Mouse (Mus musculus): ENCODE measurements around the gene Smarca4. TPM values are rescaled to one million over a fixed set of nuclear protein-coding genes. Genes with fewer than 3 reads are reported as not detected.

The Smarca4 gene
- total RNA-seq, 4 experiments from 2014 or later, result 96.5 to 108 (median 103) TPM

- DNase-seq (ENCODE audit: low spot score in 2 of 2), result no peak
These were observed 14.9 kb upstream of the Smarca4 start for GRCm38 (mm10) chr9:21601073-21601472.

DNA sequence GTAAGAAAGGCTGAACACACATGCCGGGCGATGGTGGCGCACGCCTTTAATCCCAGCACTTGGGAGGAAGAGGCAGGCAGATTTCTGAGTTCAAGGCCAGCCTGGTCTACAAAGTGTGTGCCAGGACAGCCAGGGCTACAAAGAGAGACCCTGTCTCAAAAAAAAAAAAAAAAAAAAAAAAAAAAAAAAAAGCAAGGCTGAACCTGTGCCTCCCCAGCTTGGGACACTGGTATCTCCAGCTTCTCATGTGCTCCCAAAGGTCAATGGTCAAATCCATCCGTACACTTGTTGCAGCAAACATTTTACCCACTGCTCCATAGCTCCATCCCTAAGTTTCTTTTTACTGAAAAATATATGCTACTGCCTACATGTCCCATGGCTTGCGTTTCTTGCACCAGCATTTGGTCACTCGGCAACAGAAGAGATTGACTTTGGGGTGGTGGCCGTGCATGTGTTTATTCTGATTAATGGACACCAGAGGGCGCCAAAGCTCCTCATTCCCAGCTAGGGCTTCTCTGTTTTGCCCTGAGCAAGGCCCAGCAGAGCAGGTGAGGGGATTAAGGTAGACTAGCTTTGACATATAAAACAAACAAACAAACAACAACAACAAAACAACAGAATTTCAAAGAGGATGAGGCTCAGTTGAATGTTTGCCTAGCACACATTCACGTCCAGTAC, 14.1 kb upstream of the Smarca4 start:
- DNase-seq (ENCODE audit: low spot score in 2 of 2), result peak in 1 of 2 experiments; percentile 72

DNA sequence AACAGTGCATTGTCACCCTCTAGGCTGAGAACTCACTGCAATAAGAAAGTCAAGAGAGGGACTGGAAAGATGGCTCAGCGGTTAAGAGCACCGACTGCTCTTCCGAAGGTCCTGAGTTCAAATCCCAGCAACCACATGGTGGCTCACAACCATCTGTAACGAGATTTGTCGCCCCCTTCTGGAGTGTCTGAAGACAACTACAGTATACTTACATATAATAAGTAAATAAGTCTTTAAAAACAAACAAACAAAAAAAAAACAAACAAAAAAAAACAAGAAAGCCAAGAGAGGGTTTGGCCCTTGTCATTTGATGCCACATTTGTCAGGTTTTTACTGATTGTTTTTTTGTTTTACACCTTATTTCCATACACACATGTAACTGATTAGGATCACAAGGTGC, 11.8 kb upstream of the Smarca4 start:
- DNase-seq (ENCODE audit: low spot score in 2 of 2), result no peak

GRCm38 (mm10) chr9:21605865-21606264, 10.1 kb upstream of the Smarca4 start:
- no peak for DNase-seq (ENCODE audit: low spot score in 2 of 2)

- no peak for DNase-seq (ENCODE audit: low spot score in 2 of 2)
These were observed 9.3 kb upstream of the Smarca4 start for GRCm38 (mm10) chr9:21606648-21607047.

GRCm38 (mm10) chr9:21609861-21610260, 6.1 kb upstream of the Smarca4 start:
- DNase-seq (ENCODE audit: low spot score in 2 of 2), result no peak

DNA sequence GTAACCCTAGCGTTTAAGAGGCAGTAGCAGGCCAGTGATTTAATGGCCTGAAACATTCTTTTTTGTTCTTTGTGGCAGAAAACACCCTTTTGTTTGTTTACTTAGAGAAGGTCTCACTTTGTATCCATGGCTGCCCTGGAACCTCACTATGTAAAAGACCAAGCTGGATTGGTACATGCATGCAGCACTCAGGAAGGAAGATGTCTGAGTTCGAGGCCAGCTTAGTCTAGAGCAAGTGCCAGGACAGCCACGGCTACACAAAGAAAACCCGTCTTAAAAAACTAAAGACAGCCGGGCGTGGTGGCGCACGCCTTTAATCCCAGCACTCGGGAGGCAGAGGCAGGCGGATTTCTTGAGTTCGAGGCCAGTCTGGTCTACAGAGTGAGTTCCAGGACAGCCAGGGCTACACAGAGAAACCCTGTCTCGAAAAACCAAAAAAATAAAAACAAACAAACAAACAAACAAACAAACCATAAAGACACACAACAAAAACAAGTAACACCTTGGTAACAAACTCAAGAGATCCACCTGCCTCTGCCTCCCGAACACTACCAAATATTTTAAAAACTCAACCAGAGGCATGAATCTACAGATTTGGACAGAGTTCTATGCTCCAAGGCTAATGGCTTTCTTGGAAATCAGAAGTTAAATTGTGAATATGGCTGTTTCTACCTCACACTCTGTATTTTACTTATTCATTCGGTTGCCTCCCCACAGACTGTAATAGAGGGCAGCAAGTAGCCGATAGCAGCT, 929 bp upstream of the Smarca4 start:
- no peak for DNase-seq (ENCODE audit: low spot score in 2 of 2)

- peak; percentile 77 to 84 for DNase-seq (ENCODE audit: low spot score in 2 of 2)
These were observed 338 bp downstream of the Smarca4 start for GRCm38 (mm10) chr9:21616232-21616781.

- DNase-seq (ENCODE audit: low spot score in 2 of 2), result no peak
These were observed 1.1 kb downstream of the Smarca4 start for GRCm38 (mm10) chr9:21617066-21617465.

DNA sequence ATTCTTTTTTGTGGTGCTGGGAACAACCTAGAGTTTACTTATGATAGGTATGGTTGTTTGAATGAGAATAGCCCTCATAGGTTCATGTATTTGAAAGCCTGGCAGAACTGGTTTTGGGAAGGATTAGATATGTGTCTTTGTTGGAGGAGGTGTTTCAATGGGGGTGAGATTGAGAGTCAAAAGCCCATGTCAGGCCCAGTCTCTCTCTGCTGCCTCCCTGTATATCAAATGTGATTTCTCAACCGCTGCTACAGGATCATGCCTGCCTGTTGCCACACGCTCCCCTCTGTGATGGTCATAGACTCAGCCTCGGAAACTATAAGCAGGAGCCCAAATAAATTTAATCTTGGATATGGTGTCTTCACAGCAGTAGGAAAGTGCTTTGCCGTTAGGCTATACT, 4.3 kb downstream of the Smarca4 start:
- no peak for DNase-seq (ENCODE audit: low spot score in 2 of 2)

DNA sequence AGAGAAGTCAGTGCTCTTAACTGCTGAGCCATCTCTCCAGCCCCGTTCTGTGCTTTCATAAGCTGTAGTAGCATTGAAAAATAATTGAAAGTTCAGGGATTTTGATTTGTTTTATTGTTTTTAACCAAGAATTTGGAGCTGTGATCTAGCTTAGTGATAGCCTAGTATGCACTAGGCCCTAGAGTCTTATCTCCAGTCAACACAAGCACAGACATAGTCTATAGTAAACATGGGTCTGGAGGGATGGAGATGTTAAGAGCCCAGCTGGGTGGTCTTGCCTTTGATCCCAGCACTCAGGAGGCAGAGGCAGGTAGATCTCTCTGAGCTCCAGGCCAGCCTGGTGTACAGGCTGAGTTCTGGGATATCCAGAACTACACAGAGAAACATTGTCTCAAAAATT, 6.7 kb downstream of the Smarca4 start:
- no peak for DNase-seq (ENCODE audit: low spot score in 2 of 2)

GRCm38 (mm10) chr9:21625342-21626339, 9.7 kb downstream of the Smarca4 start:
- DNase-seq (ENCODE audit: low spot score in 2 of 2), result no peak

DNA sequence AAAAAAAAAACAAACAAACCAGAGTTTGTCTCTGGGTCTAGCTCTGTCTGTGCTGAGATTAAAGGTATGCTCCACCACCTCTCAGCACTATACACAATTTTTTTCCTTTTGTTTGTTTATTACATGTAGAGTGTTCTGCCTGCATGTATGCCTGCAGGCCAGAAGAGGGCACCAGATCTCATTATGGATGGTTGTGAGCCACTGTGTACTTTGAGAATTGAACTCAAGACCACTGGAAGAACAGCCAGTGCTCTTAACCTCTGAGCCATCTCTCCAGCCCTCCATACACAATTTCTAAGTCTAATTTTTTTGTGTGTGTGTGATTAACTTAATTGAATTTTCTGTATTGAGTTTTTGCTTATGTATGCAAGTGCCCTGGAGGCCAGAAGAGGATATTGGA, 10.6 kb downstream of the Smarca4 start:
- DNase-seq (ENCODE audit: low spot score in 2 of 2), result no peak

- no peak for DNase-seq (ENCODE audit: low spot score in 2 of 2)
These were observed 11.3 kb downstream of the Smarca4 start for GRCm38 (mm10) chr9:21627145-21627795.

GRCm38 (mm10) chr9:21630673-21631072, 14.7 kb downstream of the Smarca4 start:
- DNase-seq (ENCODE audit: low spot score in 2 of 2), result peak in 1 of 2 experiments; percentile 53

DNA sequence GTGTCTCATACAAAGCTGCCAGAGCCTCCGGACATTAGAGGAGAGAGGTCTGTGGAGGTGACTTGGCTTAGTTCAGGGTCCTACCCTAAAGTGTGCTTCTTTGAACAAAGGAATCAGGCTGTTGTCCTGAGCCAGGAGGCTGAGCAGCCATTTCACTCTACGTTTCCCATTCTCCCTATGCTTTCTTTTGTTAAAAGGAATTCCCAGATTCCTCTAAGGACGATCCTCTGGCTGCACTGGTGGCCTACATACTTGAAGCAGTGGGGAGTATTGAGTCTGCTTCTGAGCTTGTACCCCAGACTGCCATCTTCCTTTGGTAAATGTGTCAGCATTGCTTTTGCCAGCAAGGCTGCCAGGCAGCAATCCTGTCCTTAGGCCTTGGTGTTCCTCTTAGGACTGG, 17.1 kb downstream of the Smarca4 start:
- DNase-seq (ENCODE audit: low spot score in 2 of 2), result no peak

GRCm38 (mm10) chr9:21635639-21636038, 19.7 kb downstream of the Smarca4 start:
- no peak for DNase-seq (ENCODE audit: low spot score in 2 of 2)

GRCm38 (mm10) chr9:21639031-21639430, 23.1 kb downstream of the Smarca4 start:
- no peak for DNase-seq (ENCODE audit: low spot score in 2 of 2)

GRCm38 (mm10) chr9:21646366-21646765, 30.4 kb downstream of the Smarca4 start:
- DNase-seq (ENCODE audit: low spot score in 2 of 2), result no peak

DNA sequence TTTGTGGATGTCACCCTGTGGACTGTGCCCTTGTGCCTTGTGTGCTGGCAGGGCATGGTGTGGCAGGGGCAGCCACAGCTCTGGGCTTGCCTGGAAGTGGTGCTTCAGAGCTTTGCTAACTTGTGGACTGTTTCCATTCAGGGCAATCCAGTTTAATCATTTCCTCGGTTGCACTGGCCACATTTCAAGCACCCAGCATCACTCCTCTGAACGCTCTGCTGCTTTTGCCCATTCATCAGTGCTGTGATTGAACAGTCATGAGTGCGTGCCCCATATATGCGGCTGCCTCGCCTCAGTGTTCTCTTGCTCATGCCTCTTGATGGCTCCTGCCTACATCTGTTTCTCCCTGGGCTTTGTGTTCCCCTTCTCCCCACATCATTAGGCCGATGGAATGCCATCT, 31.8 kb downstream of the Smarca4 start:
- DNase-seq (ENCODE audit: low spot score in 2 of 2), result no peak

DNA sequence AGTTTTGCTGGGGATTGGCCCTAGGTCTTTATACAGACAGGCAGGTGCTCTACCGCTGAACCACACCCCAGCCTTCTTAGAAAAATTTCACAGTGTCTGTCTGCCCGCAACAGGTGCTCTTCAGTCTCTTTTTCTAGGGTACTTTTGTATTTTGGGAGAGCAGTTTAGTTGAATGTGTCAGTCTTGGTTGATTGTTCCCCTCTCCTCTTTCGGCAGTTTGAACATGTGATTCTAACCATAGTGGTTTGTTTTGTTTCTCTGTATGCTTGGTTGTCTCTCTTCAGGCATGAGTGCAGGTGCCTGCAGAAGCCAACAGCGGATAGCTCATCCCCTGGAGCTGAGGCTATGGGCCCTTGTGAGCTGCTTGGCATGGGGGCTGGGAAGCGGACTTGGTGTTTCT, 36.3 kb downstream of the Smarca4 start:
- no peak for DNase-seq (ENCODE audit: low spot score in 2 of 2)

Data from layer of hippocampus, adult 8-10 months (tissue).